Mouse (Mus musculus): Measurements from ENCODE around the gene Olfr39. TPM values are rescaled to one million over a fixed set of nuclear protein-coding genes. Genes with fewer than 3 reads are reported as not detected.
"Not testable (repeated sequence)": the region's sequence is repeated elsewhere in the genome, so short reads cannot be mapped to it uniquely, and the experiment has no call there.

Olfr39 gene
- total RNA-seq (2012; rRNA removed) = not detected in 2 replicates

DNA sequence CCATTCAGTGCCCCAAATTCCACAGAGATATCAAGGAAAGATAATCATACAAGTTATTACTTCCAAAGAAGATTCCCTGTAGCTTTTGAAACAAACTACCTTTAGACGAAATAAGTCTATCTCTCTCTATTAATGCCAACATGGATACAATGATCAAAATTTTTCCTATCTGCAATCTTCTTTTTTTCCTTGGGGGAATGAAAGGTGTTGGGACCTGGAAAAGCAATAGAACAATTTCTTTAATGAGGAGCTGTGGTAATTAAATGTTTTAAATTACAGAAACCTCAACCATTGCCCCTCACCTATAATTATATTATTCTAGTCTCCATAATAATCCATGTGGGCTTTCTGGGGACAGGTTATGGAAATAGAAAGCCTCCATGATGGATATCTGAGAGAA is at the start of gene Olfr39:
TSS of gene Olfr39 (plus strand) at position 301 of the 400 bp plus-strand sequence.
- H3K36me3 ChIP-seq (ENCODE audit: control insufficient read depth, insufficient read depth, low read length, poor library complexity, severe bottlenecking) = no peaks in the 10 kb centered on the region

DNA sequence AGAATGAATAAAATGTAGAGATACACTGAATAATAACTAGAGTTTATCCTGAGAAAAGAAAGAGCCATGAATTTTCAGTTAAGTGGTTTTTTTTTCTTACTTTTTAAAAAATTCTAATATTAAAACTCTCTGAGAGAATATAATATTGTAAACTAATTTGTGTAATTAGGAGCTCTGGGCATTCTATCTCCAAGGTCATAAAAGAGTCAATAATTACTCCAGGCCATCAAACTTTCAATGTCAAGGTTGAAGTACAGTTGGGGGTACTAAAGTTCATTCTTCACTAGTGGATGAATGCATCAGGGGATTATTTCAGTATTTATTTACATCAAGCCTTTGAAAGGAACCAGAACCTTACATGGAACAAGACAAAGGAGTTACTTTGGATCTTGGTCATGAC is 45.3 kb upstream of the Olfr39 start, which contains the start of gene Olfr872:
TSS of gene Olfr872 (plus strand) at position 301 of the 400 bp plus-strand sequence.
- no peak for DNase-seq (ENCODE audit: low read depth, low spot score)
- no peak within 1 kb of the TSS for H3K4me3 ChIP-seq (ENCODE audit: insufficient read depth in 1 of 2, low read depth in 1 of 2, low read length in 2 of 2, poor library complexity in 1 of 2, severe bottlenecking in 1 of 2)
- H3K9me3 ChIP-seq (ENCODE audit: control insufficient read depth, insufficient read depth, low read depth, low read length) = peaks cover 1% of the 10 kb centered on the region; the same call in 1 of the 2 replicates
- H3K27ac ChIP-seq (ENCODE audit: insufficient read depth, low read depth, low read length, poor library complexity, severe bottlenecking) = no peak within 1 kb of the TSS
- H3K36me3 ChIP-seq (ENCODE audit: control insufficient read depth, insufficient read depth, low read length, poor library complexity, severe bottlenecking) = no peaks in the 10 kb centered on the region
- H3K9ac ChIP-seq (ENCODE audit: insufficient read depth, low read depth, low read length, poor library complexity, severe bottlenecking) = no peak within 1 kb of the TSS
- no peaks in the 10 kb centered on the region for H3K4me1 ChIP-seq (ENCODE audit: control insufficient read depth in 2 of 2, insufficient read depth in 2 of 2, low read length in 2 of 2, poor library complexity in 1 of 2)
- in situ Hi-C loops (cut with MboI; ENCODE audit: low sequenced_read_pairs in 2 of 2, unreplicated experiment in 2 of 2) = no loop called here
- no peak for TF ChIP-seq CHD2 (IDR thresholded peaks at IDR 0.05; ENCODE audit: low read depth, low read length)
- TF ChIP-seq ZNF384 (IDR thresholded peaks at IDR 0.05; ENCODE audit: low read depth, low read length) = no peak
- TF ChIP-seq HCFC1 (IDR thresholded peaks at IDR 0.05; ENCODE audit: borderline replicate concordance, insufficient read depth, low read length) = no peak
- no peak for TF ChIP-seq MAFK (IDR thresholded peaks at IDR 0.05; ENCODE audit: insufficient read depth, low read depth, low read length)
- TF ChIP-seq ZC3H11A (IDR thresholded peaks at IDR 0.05; ENCODE audit: borderline replicate concordance, low read depth, low read length) = no peak

More for the DNA sequence above, at the start of gene Olfr39:
- H3K27ac ChIP-seq (ENCODE audit: insufficient read depth, low read depth, low read length, poor library complexity, severe bottlenecking) = no peak within 1 kb of the TSS
- TF ChIP-seq MAFK (IDR thresholded peaks at IDR 0.05; ENCODE audit: insufficient read depth, low read depth, low read length) (no peak), ZNF384 (IDR thresholded peaks at IDR 0.05; ENCODE audit: low read depth, low read length) (no peak), ZC3H11A (IDR thresholded peaks at IDR 0.05; ENCODE audit: borderline replicate concordance, low read depth, low read length) (no peak), HCFC1 (IDR thresholded peaks at IDR 0.05; ENCODE audit: borderline replicate concordance, insufficient read depth, low read length) (no peak), CHD2 (IDR thresholded peaks at IDR 0.05; ENCODE audit: low read depth, low read length) (no peak)
- no peak for DNase-seq (ENCODE audit: low read depth, low spot score)
- H3K9me3 ChIP-seq (ENCODE audit: control insufficient read depth, insufficient read depth, low read depth, low read length) = no peaks in the 10 kb centered on the region
- no peaks in the 10 kb centered on the region for H3K4me1 ChIP-seq (ENCODE audit: control insufficient read depth in 2 of 2, insufficient read depth in 2 of 2, low read length in 2 of 2, poor library complexity in 1 of 2)
- in situ Hi-C loops (cut with MboI; ENCODE audit: low sequenced_read_pairs in 2 of 2, unreplicated experiment in 2 of 2) = no loop called here
- H3K4me3 ChIP-seq (ENCODE audit: insufficient read depth in 1 of 2, low read depth in 1 of 2, low read length in 2 of 2, poor library complexity in 1 of 2, severe bottlenecking in 1 of 2) = no peak within 1 kb of the TSS
- no peak within 1 kb of the TSS for H3K9ac ChIP-seq (ENCODE audit: insufficient read depth, low read depth, low read length, poor library complexity, severe bottlenecking)

DNA sequence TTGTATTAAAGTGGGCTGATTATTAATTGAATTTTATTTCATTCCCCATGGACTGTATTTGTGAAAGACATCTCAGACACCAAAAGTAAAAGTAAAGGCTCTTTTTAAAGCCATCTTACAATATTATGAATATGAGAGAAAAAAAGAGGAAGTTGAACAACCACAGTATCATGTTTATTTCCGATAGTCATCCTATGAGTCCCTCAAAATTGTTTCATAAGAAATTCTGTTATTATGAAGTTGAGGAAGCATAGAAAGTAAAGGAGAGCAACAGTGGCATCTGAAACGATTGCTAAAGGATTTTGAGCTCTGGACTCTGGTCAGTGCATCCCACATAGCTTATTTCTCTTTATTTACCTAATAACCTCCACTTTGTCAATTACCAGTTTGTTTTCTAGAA is 44.8 kb upstream of the Olfr39 start:
- Histone ChIP-seq H3K9ac (ENCODE audit: insufficient read depth, low read depth, low read length, poor library complexity, severe bottlenecking) (no peak overlapping the region), H3K9me3 (ENCODE audit: control insufficient read depth, insufficient read depth, low read depth, low read length) (peaks cover 1% of the 10 kb centered on the region; the same call in 1 of the 2 replicates), H3K27ac (ENCODE audit: insufficient read depth, low read depth, low read length, poor library complexity, severe bottlenecking) (no peak overlapping the region), H3K36me3 (ENCODE audit: control insufficient read depth, insufficient read depth, low read length, poor library complexity, severe bottlenecking) (no peaks in the 10 kb centered on the region), H3K4me1 (ENCODE audit: control insufficient read depth in 2 of 2, insufficient read depth in 2 of 2, low read length in 2 of 2, poor library complexity in 1 of 2) (no peaks in the 10 kb centered on the region), H3K4me3 (ENCODE audit: insufficient read depth in 1 of 2, low read depth in 1 of 2, low read length in 2 of 2, poor library complexity in 1 of 2, severe bottlenecking in 1 of 2) (no peak overlapping the region)
- no peak for DNase-seq (ENCODE audit: low read depth, low spot score)
- in situ Hi-C loops (cut with MboI; ENCODE audit: low sequenced_read_pairs in 2 of 2, unreplicated experiment in 2 of 2) = no loop called here
- TF ChIP-seq CHD2 (IDR thresholded peaks at IDR 0.05; ENCODE audit: low read depth, low read length) (no peak), HCFC1 (IDR thresholded peaks at IDR 0.05; ENCODE audit: borderline replicate concordance, insufficient read depth, low read length) (no peak), MAFK (IDR thresholded peaks at IDR 0.05; ENCODE audit: insufficient read depth, low read depth, low read length) (no peak)

DNA sequence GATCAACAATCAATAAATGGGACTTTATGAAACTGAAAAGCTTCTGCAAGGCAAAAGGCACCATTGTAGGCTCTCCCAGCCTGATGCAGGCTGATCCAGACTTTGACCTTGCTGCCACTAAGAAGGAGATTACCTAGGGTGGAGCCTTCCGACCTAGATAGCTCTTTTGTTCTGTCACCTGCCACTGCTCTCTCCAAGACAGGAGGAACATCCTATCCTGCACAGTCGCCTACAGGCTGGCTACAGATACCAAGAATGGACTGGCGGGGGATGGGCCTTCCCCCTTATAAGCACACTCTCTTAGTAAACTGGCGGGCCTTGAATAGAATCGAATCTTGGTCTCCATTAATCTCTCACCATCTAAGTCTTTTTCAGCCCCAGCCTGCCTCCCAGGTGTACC is 13.4 kb downstream of the Olfr39 start:
- in situ Hi-C loops (cut with MboI; ENCODE audit: low sequenced_read_pairs in 2 of 2, unreplicated experiment in 2 of 2); H3K4me1 ChIP-seq (ENCODE audit: control insufficient read depth in 2 of 2, insufficient read depth in 2 of 2, low read length in 2 of 2, poor library complexity in 1 of 2); H3K36me3 ChIP-seq (ENCODE audit: control insufficient read depth, insufficient read depth, low read length, poor library complexity, severe bottlenecking); H3K27ac ChIP-seq (ENCODE audit: insufficient read depth, low read depth, low read length, poor library complexity, severe bottlenecking); H3K4me3 ChIP-seq (ENCODE audit: insufficient read depth in 1 of 2, low read depth in 1 of 2, low read length in 2 of 2, poor library complexity in 1 of 2, severe bottlenecking in 1 of 2); H3K9ac ChIP-seq (ENCODE audit: insufficient read depth, low read depth, low read length, poor library complexity, severe bottlenecking); H3K9me3 ChIP-seq (ENCODE audit: control insufficient read depth, insufficient read depth, low read depth, low read length): not testable (repeated sequence)
- peak; percentile 24 for DNase-seq (ENCODE audit: low read depth, low spot score)

DNA sequence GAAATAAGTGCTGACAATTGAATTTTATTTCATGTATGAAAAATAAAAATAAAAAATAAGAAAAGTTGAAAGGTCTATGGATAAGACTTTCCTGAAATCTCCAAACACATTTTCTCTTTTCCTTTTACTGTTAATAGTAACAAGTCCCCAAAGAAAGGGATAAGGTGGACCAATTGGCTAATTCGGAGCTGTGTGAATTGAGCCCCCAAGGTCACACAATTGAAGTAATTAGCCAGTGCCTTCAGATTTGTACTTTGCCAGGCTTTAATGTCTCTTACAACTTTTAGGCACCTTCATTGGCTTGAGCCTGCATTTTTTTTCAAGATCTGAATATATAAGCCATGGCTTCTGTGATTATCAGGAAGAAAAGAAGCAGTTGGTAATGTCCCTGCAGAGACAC is 16.1 kb downstream of the Olfr39 start, which contains the start of gene Olfr873:
TSS of gene Olfr873 (plus strand) at position 301 of the 400 bp plus-strand sequence.
- TF ChIP-seq MAFK (IDR thresholded peaks at IDR 0.05; ENCODE audit: insufficient read depth, low read depth, low read length) (no peak), CHD2 (IDR thresholded peaks at IDR 0.05; ENCODE audit: low read depth, low read length) (no peak), HCFC1 (IDR thresholded peaks at IDR 0.05; ENCODE audit: borderline replicate concordance, insufficient read depth, low read length) (no peak), ZC3H11A (IDR thresholded peaks at IDR 0.05; ENCODE audit: borderline replicate concordance, low read depth, low read length) (no peak), ZNF384 (IDR thresholded peaks at IDR 0.05; ENCODE audit: low read depth, low read length) (no peak)

More for the DNA sequence above, 16.1 kb downstream of the Olfr39 start, which contains the start of gene Olfr873:
- no peak within 1 kb of the TSS for H3K27ac ChIP-seq (ENCODE audit: insufficient read depth, low read depth, low read length, poor library complexity, severe bottlenecking)
- H3K9ac ChIP-seq (ENCODE audit: insufficient read depth, low read depth, low read length, poor library complexity, severe bottlenecking) = no peak within 1 kb of the TSS
- H3K9me3 ChIP-seq (ENCODE audit: control insufficient read depth, insufficient read depth, low read depth, low read length) = no peaks in the 10 kb centered on the region
- H3K36me3 ChIP-seq (ENCODE audit: control insufficient read depth, insufficient read depth, low read length, poor library complexity, severe bottlenecking) = no peaks in the 10 kb centered on the region
- DNase-seq (ENCODE audit: low read depth, low spot score) = no peak
- in situ Hi-C loops (cut with MboI; ENCODE audit: low sequenced_read_pairs in 2 of 2, unreplicated experiment in 2 of 2) = no loop called here
- H3K4me1 ChIP-seq (ENCODE audit: control insufficient read depth in 2 of 2, insufficient read depth in 2 of 2, low read length in 2 of 2, poor library complexity in 1 of 2) = peaks cover 5% of the 10 kb centered on the region in 2 experiments; a peak in 2 of 4 replicates
- no peak within 1 kb of the TSS for H3K4me3 ChIP-seq (ENCODE audit: insufficient read depth in 1 of 2, low read depth in 1 of 2, low read length in 2 of 2, poor library complexity in 1 of 2, severe bottlenecking in 1 of 2)
